Mouse (Mus musculus) erythroblast, embryonic 14.5 days (primary cell): ENCODE data around the gene Rpl18. TPM values are rescaled to one million over a fixed set of nuclear protein-coding genes. Genes with fewer than 3 reads are reported as not detected.

Experiments
- H3K27me3 ChIP-seq: 2 replicates; pipeline ENCODE4 v1.6.1; 2012; ENCODE audit warnings: inconsistent platforms; ENCODE audit not compliant: control insufficient read depth
- H3K36me3 ChIP-seq: 2 replicates; pipeline ENCODE4 v1.6.1; 2012; ENCODE audit warnings: mild to moderate bottlenecking, inconsistent platforms; ENCODE audit not compliant: control insufficient read depth
- H3K4me1 ChIP-seq: 2 replicates; pipeline ENCODE4 v1.6.1; 2012; ENCODE audit warnings: inconsistent platforms; ENCODE audit not compliant: control insufficient read depth
- H3K4me3 ChIP-seq: replicated peaks from 2 replicates; pipeline ENCODE3; 2012; ENCODE audit warnings: moderate library complexity, mild to moderate bottlenecking, inconsistent platforms
- H3K9me3 ChIP-seq: 2 replicates; pipeline ENCODE4 v1.6.1; 2012; ENCODE audit warnings: low read length, inconsistent platforms, mixed read lengths; ENCODE audit not compliant: control insufficient read depth
- GATA1 ChIP-seq: IDR thresholded peaks from 2 replicates; pipeline ENCODE4 v1.6.1; 2012; ENCODE audit warnings: low read length, inconsistent platforms, mixed read lengths
- TAL1 ChIP-seq: IDR thresholded peaks from 3 replicates; pipeline ENCODE4 v1.6.1; 2012; ENCODE audit warnings: low read length, inconsistent platforms, mixed read lengths
- polyA plus RNA-seq: library from polyadenylated mRNA; stranded (reverse); fragments of >175 nt; gene quantifications from 2 replicates; pipeline ENCODE4 v1.2.3, GENCODE M21; 2012

Rpl18 gene
- polyA plus RNA-seq, 1 experiment = 1,232 TPM

DNA sequence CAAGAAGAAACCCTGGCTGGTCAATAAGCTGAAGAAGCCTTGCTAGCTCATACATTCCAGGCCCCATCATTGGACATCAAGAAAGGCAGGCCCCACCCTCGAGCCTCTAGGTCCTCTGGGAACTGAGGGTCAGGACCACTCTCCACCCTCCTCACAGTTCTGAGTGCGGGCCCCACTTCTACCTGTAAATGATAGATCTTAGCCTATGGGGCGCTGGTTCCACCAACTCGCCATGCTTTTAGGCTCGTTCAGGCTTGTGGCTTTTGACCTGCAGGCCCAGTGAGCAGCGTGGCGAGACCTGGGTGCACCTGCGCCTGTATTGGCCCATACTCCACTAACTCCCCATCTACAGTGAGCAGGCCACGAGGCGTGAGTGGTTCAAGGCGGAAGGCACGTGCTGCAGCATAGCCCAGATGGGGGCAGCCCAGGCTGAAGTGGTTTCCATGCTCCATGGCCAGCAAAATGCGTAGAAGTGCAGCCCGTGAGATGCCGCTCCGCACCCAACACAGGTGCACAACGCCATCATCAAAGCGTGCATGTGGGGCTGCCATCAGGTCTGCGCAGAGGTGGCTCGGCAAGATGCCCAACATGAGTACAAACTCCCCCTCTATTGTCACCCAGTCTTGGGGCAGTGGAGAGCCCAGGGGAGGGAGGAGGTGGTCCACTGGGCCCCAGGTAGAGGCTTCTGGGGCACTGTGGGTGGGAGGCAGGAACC, 4.6 kb upstream of the Rpl18 start:
- Histone ChIP-seq H3K36me3 (peaks cover 44% of the 10 kb centered on the region), H3K4me3 (no peak overlapping the region)

DNA sequence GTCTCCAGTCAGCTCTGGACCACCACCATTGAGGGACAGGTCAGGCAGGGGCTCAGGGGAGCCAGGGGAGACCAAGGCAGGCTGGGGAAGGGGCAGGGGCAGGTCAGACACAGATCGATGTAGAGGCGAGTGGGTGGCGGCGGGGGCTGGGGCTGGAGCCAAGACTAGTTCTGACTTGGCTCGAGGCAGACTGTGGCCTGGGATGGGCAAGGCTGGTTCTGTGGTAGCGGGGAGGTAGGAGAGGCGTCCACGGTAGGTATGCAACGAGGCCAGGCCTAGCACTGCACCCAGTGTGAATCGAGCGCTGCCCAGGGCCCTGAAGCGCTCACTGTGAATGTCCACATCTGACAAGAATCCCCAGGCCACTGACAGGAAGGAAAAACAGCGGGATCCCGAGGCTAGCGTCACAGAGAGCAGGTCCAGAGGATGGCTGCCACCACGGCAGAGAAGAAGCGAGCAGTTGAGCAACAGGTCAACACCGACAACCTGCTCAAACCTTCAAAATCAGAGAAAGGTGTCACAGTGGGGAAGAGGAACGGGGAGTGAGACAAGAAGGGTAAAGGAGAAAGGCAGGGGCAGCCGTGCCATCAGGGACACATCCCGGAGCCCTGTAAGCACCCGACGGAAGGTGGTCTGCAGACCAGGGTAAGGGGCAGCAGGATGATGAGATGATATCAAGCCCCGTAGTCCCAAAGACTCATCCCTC, 3.8 kb upstream of the Rpl18 start:
- TF ChIP-seq TAL1 = no peak
- TF ChIP-seq GATA1 = no peak
- Histone ChIP-seq H3K4me3 (no peak overlapping the region), H3K9me3 (no peaks in the 10 kb centered on the region), H3K27me3 (no peaks in the 10 kb centered on the region), H3K36me3 (peaks cover 45% of the 10 kb centered on the region), H3K4me1 (peaks cover 65% of the 10 kb centered on the region)

More for the DNA sequence above, 4.6 kb upstream of the Rpl18 start:
- Histone ChIP-seq H3K9me3 (no peaks in the 10 kb centered on the region), H3K4me1 (peaks cover 65% of the 10 kb centered on the region), H3K27me3 (peaks cover 4% of the 10 kb centered on the region; the same call in 1 of the 2 replicates)
- TF ChIP-seq TAL1 (no peak), GATA1 (no peak)

DNA sequence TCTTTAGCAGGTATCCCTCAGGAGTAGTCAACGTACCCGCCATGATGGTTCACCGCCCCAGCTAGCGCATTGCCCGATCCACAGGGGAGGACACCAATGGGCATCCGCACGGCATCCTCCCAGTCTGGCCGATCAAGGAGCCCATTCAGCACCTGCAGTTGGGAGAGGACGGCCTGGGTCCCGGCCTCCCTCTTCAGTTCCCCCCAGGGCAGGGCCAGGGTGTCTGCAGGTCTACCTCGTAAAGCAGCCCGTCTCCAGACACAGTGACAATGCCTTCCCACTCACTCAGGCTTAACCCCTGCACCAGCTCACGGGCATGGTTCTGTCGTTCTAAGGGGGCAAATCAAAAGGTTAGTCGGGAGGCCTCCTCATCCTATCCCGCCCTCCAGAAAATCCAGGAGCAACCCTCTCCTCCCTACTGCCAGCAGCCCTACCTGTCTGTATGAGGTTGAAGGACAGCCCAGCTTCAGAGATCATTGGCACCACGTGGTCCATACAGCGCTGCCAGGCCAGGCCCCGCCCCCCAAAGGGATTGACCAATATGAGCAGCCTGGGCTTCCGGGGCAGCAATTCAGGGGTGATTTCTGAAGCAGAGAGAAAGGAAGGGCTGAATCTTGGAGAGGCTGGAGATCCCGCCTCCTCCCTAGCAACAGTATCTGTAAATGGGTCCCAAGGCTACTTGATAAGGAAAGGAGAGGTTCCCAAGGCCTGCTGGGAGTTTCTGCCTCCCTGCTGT, 3.1 kb upstream of the Rpl18 start:
- TF ChIP-seq GATA1 = no peak
- TF ChIP-seq TAL1 = no peak
- no peaks in the 10 kb centered on the region for H3K9me3 ChIP-seq
- H3K36me3 ChIP-seq = peaks cover 46% of the 10 kb centered on the region
- H3K4me1 ChIP-seq = peaks cover 65% of the 10 kb centered on the region
- H3K4me3 ChIP-seq = no peak overlapping the region
- no peaks in the 10 kb centered on the region for H3K27me3 ChIP-seq

DNA sequence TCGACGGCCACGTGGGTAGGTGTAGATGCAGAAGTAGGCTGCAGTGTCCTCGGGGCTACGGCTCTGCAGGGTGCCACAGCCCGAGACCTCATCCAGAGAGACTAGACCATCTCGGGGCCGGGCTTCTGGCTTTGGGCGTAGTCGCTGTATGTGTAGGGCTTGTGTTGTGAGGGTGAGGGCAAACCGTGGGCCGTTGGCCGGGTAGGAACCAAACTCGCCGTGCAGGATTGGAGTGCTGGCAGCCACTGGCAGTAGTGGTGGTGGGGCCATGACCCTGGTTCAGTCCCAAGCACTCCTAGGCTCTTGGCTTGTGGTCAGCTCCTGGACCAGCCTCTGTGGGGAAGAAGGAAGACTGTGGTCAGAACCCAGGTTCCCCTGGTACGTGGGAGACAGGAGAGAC, 1.9 kb upstream of the Rpl18 start:
- no peaks in the 10 kb centered on the region for H3K27me3 ChIP-seq
- no peak overlapping the region for H3K4me3 ChIP-seq
- H3K9me3 ChIP-seq = no peaks in the 10 kb centered on the region
- TF ChIP-seq TAL1 (no peak), GATA1 (no peak)
- H3K36me3 ChIP-seq = peaks cover 46% of the 10 kb centered on the region
- H3K4me1 ChIP-seq = peaks cover 56% of the 10 kb centered on the region

DNA sequence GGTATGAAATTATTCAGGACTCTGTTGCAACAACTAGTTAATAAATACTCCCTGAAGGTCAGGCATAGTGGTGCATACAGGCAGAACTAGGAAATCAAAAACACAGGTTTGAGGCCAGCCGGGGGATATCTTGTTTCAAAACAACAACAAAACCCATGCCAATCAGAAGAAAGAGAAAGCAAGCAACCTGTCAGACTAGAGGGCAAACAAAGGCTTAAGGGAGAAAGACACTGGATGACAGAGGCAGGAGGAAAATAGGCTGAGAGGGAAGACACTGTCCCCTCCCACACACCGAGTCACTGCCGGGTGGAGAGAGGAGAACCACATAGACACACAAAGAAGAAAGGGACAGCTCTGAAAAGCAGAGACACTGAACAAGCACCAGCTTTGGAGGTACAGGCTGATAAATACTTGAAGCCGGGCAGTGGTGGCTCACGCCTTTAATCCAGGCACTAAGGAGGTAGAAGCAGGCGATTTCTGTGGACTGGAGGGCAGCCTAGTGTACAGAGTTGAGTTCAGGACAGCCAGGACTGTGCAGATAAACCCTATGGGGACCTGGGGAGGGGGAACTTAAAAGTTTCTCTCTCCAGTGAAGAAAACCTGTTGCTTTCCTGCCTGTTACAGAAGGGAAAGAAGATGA, 1.3 kb upstream of the Rpl18 start:
- Histone ChIP-seq H3K4me1 (peaks cover 59% of the 10 kb centered on the region), H3K4me3 (peak overlapping the region; percentile 83), H3K36me3 (peaks cover 49% of the 10 kb centered on the region), H3K9me3 (no peaks in the 10 kb centered on the region), H3K27me3 (no peaks in the 10 kb centered on the region)
- TF ChIP-seq GATA1 (no peak), TAL1 (no peak)

DNA sequence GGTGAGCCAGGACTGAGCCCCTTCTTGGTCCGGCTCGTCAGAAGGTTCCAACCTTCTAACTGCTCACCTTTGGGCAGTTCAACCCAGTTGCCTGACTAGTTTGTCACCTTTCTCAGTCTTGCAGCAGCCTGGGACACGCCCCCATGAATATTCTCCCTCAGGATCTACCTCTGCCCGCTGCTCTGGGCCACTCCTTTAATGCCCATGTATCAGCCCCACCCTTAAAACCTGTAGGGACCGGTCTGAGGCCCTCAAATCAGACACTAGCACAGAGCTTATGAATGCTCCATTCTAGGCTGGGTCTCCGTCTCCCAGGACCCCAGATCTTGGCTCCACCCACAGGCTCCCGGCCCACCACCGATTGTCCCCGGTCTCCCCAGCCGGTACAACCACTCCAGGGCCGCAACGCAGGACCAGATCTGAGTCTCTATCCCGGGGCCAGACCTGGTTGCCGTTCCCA, 597 bp upstream of the Rpl18 start:
- Histone ChIP-seq H3K4me1 (peaks cover 66% of the 10 kb centered on the region), H3K36me3 (peaks cover 54% of the 10 kb centered on the region), H3K9me3 (no peaks in the 10 kb centered on the region), H3K27me3 (no peaks in the 10 kb centered on the region), H3K4me3 (peak overlapping the region; percentile 83)
- TF ChIP-seq GATA1 = no peak
- TF ChIP-seq TAL1 = no peak

DNA sequence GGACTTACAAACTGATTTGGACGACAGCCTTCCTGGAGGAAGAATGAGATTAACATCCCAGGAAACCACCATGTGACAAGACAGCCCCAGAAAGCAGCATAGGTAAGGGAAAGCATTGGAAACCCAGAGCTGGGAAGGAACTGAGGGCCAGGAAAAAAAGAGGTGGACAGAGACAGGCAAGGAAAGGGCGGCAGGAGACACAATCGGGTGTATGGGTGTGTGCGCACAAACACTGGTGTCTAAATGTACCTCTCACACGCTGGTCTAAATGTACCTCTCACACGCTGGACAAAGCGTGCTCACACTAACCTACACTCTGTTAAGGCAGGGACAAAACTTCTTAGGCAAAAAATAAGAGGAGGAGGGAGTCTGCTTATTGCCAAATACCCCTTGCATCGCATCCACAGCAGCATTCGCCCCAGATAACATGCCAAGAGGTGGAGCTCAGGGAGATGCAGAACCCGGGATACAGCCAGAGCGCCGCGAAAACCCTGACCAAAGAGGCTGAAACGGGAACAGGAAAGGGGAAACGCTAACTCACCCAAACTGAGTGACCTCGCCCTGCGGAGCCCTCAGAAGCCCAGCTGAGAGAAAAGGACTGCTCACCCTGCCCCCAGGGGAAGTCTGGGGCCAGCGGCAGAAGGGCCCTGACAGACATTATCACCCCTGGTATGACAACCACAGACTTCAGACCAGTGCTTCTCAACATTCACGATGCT, 643 bp downstream of the Rpl18 start:
- Histone ChIP-seq H3K27me3 (no peaks in the 10 kb centered on the region), H3K9me3 (no peaks in the 10 kb centered on the region), H3K4me1 (peaks cover 73% of the 10 kb centered on the region), H3K4me3 (peak overlapping the region; percentile 83), H3K36me3 (peaks cover 56% of the 10 kb centered on the region)
- TF ChIP-seq GATA1 (no peak), TAL1 (no peak)

DNA sequence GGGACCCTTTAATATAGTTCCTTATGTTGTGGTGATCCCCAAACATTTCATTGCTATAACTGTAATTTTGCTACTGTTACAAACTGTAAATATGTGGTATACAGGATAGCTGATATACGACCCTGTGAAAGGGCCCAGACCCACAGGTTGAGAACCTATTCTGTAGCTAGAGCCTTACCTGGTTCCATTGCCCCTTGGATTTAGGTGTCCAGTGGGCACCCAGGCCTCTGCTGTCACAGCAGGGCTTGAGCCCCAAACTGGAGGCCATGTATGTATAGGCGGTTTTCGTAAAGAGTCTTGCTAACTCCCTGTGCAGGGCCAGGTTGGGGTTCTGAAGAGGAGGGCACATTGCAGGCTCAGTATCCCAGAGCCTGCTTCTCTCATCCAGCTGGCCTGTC, 1.2 kb downstream of the Rpl18 start:
- H3K27me3 ChIP-seq = no peaks in the 10 kb centered on the region
- H3K36me3 ChIP-seq = peaks cover 56% of the 10 kb centered on the region
- H3K4me1 ChIP-seq = peaks cover 75% of the 10 kb centered on the region
- H3K9me3 ChIP-seq = no peaks in the 10 kb centered on the region
- TF ChIP-seq GATA1 (no peak), TAL1 (no peak)
- peak overlapping the region; percentile 83 for H3K4me3 ChIP-seq
